ENCODE assay signal across 15 mouse cellular contexts in genomic region chr2:20037671-20038070, GRCm38 (mm10).
"Had no signal": no experiment of that assay in that cellular context is flagged by ENCODE, and none has a peak within 500 bp of the region (broad histone marks: within the 10 kb centered on the region; RNA-seq: fewer than 3 reads in every experiment).

No protein-coding gene starts in this region.

- ATAC-seq: intestine, embryonic 15.5 days; liver, embryonic 12.5 days; midbrain, embryonic 13.5 days had no signal

- DNase-seq: kidney, adult 11 months; kidney, adult 8-10 months; kidney, postnatal 14 days; kidney, postnatal 4 days; liver; lung, adult 18-20 months; lung, postnatal 10 days; lung, postnatal 36 days; right cerebral cortex, postnatal 25 days; thymus, adult 2 months; thymus, postnatal 14 days; thymus, postnatal 4 days had no signal
